Mouse (Mus musculus): ENCODE measurements around the gene Cytip.
A peak's percentile ranks its signal among the peaks of the same experiment; 100 is the strongest.

Gene Cytip

GRCm38 (mm10) chr2:58195346-58195745 lies at the start of gene Cytip:
Cytip (minus strand) TSS chr2:58195532.
- DNase-seq (ENCODE audit: low spot score), result peak; percentile 7

- DNase-seq (ENCODE audit: low spot score), result no peak
Observed at GRCm38 (mm10) chr2:58240639-58241038, 45.3 kb upstream of the Cytip start.

- no peak for DNase-seq (ENCODE audit: low spot score)
Observed at GRCm38 (mm10) chr2:58237487-58237886, 42.2 kb upstream of the Cytip start.

GRCm38 (mm10) chr2:58199442-58199841 lies 4.1 kb upstream of the Cytip start:
- peak; percentile 34 for DNase-seq (ENCODE audit: low spot score)

- DNase-seq (ENCODE audit: low spot score), result no peak
Observed at GRCm38 (mm10) chr2:58196880-58197279, 1.5 kb upstream of the Cytip start.

DNA sequence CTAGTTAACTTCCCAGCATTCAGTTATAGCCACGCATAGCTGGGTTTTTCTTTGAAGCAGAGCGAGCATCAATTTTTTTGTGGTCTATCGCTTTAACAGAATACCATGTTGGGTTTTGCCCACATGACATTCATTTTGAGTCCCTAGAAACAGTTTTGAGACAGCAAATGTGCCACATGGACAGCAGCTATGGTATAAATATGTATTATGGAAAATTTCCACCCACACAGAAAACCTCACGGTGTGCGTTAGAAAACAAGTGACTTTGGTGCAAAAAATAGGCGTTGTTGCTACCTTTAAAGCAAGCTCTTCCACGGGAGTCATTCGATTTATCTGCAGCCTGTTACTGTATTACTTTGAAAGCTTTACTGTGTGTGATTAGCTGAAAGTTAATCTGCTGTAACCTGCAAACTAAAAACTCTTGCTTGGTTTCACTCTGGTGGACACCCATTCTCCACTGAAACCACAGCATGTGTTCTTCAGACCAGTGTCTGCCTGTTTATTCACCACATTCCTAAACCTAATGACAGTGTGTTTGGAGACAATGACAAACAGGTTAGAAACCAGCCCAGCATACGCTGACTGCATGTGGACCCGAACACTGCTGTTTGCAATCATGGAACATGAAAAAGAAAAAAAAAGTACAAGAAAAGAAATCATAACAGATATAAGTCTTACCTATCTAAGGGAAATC lies 763 bp downstream of the Cytip start:
- DNase-seq (ENCODE audit: low spot score), result no peak

DNA sequence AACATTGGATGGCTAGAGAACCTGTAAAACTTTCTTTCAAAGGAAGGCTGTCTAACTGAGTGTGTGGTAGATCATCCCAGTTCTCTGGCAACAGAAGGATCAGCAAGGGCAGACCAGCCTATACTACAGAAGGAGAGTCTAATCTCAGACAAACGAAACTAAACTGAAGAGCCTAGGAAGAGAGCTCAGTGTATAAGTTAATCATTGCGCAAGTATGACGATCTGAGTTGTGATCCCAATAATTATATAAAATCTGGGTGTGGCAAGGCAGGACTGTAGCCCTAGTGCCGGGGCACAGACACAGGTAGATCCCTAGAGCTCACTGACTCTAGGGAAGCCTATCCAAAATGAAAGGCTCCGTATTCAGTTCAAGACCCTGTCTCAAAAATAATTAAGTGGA lies 3.2 kb downstream of the Cytip start:
- DNase-seq (ENCODE audit: low spot score), result no peak

DNA sequence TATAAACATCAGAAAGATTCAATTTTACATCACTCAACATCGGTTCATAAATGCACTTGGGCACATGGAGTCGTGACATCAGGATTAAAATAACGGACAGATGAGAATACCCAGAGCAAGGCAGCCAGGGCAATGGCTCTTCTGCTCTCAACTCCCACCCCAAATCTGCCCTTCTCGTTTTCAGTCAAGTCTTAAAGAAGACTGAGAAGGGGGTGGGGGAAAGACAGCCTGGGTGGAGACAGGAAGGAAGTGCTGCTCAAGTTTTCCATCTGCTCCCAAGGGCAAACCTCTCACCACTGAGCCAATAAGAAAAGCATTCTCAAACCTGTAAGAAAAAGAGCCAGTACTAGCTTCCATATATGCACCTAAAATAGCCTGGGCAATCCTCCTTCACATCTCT lies 5.8 kb downstream of the Cytip start:
- no peak for DNase-seq (ENCODE audit: low spot score)

- no peak for DNase-seq (ENCODE audit: low spot score)
Observed at GRCm38 (mm10) chr2:58188903-58189302, 6.4 kb downstream of the Cytip start.

DNA sequence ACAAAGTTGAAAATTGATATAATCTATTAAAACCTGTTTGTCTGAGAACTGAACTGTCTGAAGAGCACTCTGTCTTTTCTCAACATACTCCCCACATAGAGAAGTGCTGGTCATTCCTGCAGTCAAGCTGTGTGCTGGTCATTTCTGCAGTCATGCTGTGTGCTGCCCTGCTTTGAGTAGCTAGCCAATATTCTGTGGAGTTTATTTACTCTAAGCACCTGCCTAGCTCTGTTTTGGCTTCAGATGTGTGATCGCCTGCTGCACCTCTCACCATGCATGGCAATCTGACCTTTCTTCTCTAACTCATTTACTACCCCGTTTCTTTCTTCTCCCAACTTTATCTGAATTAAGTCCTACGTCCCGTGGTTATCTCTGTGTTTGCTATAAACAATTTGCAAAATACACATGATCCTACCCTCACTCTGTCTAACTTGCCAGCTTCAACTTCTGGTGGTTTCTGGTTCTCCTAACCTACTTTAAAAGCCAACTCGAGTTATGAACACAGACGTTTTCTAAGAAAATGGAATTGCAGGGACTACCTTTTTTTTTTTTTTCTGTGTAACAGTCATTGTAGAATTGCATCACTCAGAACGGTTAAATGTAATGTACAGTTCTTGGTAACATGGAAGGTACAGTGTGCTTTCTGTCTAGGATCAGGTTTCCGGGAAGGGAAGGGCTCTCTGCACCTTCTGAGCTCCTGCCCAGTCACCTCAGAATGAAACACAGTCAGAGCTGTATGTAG lies 7.9 kb downstream of the Cytip start:
- DNase-seq (ENCODE audit: low spot score), result no peak

DNA sequence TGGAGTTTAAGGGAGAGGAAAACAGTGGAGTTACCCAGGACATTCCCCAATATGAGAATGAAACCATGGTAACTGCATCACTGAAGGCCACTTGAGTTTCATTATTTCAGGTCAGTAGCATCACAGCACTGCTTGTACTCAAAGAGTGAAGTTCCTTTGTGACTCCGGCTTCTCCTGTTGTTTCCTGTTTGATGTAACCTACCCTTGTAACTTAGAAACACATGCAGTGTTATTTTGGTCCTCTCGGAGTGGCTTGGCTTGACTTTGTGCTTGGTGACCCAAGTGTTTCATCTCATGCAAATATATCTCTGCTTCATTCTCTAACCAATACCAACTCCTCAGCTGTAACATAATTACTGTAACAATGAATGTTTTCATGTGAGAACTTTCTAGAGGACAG lies 11.1 kb downstream of the Cytip start:
- DNase-seq (ENCODE audit: low spot score), result no peak

DNA sequence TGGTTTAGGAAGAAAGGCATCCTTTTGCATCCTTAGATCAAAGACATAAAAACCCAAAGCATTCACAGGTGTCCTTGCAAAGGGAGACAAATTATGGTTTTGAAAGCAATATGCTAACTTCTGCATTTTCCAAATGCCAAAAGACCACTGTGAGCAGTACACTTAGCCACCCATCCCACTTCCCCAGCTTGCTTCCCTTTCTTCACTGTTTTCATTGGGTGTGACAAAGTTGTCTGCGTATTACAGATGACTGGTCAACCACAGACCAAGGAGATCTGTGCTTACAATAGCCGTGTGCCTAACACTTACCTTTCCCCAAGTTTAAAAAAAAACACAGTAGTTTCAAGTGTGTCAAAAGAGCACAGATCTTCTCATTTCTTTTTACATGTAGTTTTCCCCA lies 11.7 kb downstream of the Cytip start:
- DNase-seq (ENCODE audit: low spot score), result no peak

DNA sequence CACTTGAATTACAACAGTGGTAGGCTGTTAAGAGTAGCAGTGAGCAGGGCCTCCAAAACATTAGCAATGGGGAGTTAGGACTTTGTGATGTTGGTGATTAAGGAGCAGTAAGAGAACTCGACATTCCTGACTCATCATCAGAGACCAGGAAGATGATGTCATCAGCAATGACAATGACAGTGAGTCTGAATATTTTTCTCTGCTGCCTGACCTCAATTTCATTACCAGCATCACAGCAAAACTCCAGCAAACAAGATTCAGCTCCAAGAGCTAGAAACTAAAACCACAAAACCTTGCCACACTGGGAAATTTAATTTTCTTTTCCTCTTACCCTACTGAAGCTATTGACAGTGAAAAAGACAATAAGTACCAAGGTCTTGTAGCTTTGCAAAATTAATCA lies 14.6 kb downstream of the Cytip start:
- no peak for DNase-seq (ENCODE audit: low spot score)

GRCm38 (mm10) chr2:58179056-58179455 lies 16.3 kb downstream of the Cytip start:
- DNase-seq (ENCODE audit: low spot score), result no peak

DNA sequence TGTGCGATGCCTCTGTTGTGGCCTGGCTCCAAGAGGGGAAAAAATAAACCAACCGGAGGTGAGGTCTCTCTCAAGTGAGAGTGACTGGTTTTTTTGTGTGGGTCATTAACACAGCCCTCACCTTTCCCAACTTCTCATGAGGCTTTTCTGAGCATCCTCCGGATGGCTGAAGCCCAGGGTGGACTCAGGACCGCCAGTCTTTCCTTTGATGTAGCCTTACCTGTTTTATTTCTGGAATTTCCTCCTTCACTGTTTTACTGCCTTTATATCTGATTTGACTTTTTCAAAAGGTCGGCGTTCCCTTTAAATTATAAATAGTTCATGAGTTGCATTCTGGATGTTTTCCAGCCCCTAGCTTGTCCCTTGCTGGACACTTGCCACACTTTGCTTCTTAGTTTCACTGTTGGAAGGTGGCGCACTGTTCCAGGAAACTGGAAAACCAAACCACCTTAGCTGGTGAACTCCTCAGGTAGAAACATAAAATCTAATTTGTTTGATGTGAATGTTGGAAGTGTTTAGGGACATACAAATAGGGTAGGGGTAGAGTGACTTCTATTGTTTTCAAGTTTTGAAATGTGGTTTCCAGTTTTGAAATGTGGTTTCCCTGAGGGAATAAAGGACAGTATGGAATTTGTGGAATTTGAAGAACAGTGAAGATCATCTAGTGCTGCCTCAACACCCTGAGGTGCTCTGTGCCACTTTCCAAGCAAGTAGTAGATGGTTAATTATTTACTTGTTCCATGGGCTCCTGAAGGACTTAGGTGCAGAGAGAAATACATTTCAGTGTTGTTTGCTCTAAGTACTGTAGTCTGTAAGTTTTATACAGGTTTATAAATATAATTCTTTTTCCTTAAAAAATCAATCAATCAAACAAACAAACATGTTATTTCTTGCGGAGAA lies 19.7 kb downstream of the Cytip start:
- DNase-seq (ENCODE audit: low spot score), result no peak

DNA sequence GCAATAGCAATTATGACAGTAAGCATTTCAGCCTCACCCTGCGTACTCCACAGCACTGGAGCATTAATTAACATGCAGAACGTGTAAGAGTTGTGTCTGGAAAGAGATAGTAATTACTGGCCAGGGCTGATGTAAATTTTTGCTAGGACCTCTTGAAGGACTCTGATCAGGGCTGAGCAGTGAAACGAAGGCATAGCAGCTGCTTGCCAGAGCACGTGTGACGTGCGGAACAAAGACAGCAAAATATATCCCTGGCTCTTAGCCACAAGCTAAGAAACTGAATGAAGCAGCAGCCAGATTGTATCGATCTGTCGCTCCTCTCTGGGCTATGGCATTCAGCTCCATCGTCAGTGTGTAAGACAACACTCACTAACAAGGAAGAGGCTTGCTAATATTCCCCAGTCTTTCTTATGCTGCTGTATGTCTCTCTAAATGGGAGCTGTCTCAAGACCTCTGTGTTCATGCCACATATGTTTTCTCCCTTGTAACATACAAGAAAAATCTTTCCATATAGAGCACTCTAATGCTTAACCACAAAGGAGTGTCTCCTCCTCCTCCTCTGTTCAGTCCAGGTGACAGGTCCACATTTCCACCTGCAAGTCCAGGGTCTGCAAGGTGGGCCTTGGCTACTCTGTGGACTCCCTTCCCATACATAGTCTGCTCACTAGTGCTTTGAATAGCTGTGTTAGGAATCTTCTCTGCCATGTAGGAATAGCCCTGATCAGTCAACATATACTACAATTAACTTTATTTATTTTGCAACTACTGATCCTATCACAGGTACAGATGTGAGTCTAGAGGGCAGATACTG lies 20.7 kb downstream of the Cytip start:
- DNase-seq (ENCODE audit: low spot score), result no peak

DNA sequence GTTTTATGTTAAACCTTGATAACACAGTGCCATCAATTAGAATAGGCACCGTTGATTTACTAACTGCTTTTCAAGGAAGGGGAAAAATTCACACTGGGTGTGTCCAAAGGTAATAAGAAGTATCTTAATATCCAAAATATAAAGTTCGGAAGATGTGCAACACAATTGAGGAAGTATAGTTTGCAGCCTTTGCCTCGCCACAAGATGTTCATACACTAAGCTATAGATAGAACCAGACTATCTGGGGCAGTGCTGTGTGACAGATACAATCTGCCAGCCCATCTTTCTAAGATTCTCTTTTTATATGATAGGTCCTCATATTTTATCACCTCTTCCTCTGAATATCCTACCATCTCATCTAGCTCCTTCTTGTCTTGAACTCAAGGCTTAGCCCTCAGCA lies 22.4 kb downstream of the Cytip start:
- no peak for DNase-seq (ENCODE audit: low spot score)

GRCm38 (mm10) chr2:58169173-58169572 lies 26.2 kb downstream of the Cytip start:
- no peak for DNase-seq (ENCODE audit: low spot score)

- DNase-seq (ENCODE audit: low spot score), result no peak
Observed at GRCm38 (mm10) chr2:58167654-58168053, 27.7 kb downstream of the Cytip start.

- DNase-seq (ENCODE audit: low spot score), result no peak
Observed at GRCm38 (mm10) chr2:58166764-58167163, 28.6 kb downstream of the Cytip start.

GRCm38 (mm10) chr2:58163457-58164181 lies 31.7 kb downstream of the Cytip start:
- DNase-seq (ENCODE audit: low spot score), result no peak
